Mouse (Mus musculus): ENCODE measurements around the gene Tacr1.
"Not testable (repeated sequence)": the region's sequence is repeated elsewhere in the genome, so short reads cannot be mapped to it uniquely, and the experiment has no call there.

The Tacr1 gene

GRCm38 (mm10) chr6:82401595-82402451 lies at the start of gene Tacr1:
Tacr1 (plus strand) TSS chr6:82402334.
- DNase-seq (ENCODE audit: low read depth, low spot score): peak; percentile 50

DNA sequence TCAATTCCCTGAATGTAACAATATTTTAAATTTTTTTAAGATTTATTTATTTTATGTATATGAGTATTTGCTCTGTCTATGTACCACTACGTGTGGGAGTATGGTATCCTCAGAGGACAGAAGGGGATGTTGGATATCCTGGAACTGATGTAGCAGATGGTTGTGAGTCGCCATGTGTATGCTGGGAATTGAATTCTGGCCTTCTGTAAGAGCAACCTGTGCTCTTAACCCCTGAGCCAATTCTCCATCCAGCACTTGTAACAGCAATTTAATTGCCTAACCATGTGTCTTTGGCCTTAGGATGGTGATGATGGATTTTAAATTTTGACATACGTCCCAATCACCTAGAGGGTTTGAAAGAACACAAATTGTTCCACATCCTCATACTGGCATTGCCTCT lies 26.0 kb upstream of the Tacr1 start:
- no peak for DNase-seq (ENCODE audit: low read depth, low spot score)

DNA sequence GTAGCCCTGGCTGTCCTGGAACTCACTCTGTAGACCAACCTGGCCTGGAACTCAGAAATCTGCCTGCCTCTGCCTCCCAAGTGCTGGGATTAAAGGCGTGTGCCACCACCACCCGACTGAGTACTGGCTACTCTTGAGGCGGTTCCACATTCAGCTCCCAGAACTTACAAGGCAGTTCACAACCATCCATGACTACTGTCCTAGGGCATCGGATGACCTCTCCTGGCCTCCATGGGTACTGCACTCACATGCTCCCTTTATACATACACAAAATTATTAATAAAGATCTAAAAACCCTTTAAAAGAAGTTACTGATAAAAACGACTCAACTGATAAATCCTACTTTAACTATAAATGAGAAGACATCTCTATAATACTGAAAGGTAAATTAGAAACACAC lies 18.6 kb upstream of the Tacr1 start:
- DNase-seq (ENCODE audit: low read depth, low spot score): no peak

DNA sequence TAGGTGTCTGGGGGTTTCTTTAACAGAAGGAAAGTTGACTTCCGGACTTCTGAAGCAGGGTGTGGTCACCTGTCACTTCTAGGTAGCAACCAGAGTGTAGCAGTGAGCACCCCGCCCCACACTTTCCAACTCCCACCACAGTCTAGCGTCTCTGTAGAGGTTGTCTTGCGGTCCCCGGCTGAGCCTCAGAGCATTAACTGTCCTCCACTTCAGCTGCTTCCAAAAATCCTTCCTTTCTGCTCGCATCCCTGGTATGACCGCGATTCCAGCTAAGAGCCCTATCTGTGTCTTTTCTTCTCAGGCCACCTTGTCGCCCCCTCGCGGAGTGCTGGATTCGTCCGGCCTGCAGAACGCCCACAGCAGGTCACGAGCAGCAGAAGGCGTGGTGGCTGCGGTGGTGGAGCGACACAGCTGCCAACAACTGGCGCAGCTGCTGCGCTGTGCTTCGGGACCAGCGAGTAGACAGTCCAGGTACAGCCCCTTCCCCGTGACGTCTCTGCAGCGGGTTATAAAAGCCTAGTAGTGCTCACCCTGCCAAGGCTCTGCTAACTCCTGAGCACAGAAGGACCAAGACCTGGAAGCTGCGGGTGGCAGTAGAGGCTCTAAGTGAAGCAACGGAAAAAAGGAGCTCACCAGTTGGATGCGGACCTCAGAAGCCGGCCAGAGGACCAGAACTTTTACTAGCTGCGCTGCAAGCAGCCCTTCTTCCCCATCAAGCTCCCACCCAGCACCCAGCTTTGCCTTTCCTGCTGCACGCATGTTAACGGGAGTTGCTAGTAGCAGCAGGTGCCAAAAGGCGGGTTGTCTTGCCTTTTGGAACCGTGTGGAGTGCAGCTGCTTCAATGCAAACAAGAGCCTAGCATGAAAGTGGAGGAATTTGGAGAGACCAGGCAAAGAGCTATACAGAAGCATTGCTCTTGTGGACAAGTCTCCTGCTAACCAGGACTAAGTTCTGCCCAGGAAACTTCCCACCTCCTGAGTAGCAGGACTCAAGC lies 664 bp downstream of the Tacr1 start:
- DNase-seq (ENCODE audit: low read depth, low spot score): peak; percentile 57

DNA sequence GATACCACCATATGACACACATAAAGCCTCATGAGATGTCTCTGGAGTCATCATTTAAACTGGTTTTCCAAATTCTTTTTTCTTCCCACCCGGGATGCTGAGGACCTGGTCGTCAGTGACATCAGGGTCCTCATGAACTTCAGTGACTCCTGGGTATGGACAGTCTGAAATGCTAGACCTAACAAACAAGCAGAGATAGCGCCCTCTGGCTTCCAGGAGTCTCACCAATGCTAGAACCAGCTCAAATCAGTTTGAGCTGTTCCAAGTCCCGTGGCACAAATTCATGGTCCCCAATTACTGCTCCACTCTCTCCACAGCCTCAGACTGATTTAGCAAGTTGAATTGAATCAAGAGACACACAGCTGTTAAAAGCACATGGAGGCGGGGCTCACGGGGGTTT lies 16.2 kb downstream of the Tacr1 start:
- no peak for DNase-seq (ENCODE audit: low read depth, low spot score)

GRCm38 (mm10) chr6:82420222-82420621 lies 18.1 kb downstream of the Tacr1 start:
- DNase-seq (ENCODE audit: low read depth, low spot score): no peak

DNA sequence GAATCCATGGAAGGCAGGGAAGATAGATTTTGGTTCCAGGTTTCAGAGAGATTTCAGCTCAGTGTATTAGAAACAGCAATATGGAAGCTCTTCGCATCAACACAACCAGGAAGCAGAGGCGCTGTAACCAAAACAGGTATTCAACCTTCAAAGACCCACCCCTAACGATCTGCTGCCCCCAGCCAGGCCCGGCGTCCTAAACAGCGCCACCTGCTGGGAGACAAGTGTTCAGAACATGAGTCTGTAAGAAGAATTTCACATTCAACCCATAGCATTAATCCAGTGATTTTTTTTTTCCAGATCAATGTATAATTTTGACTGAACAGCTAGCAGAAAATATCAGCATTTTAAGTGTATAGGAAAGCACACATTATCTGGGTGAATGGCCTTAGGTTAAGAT lies 26.8 kb downstream of the Tacr1 start:
- DNase-seq (ENCODE audit: low read depth, low spot score): no peak

DNA sequence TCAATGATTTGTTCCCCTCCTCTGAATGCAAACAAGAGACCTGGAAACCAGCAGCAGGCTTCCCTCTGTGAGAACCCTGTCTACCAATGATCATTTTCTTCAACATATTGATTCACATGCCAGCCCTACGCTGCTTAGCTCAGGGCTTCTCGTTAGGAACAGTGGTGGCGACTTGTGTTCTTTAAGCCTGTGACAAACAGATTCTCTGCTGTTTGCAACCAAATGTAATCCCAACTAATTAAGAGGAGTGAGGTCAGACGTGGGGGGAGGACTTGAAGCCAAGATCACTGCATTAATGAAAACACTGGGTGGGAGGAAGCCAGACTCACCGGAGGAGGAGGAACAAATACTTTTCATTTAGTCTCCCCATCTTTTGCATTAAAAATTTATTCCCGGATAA lies 27.6 kb downstream of the Tacr1 start:
- no peak for DNase-seq (ENCODE audit: low read depth, low spot score)

DNA sequence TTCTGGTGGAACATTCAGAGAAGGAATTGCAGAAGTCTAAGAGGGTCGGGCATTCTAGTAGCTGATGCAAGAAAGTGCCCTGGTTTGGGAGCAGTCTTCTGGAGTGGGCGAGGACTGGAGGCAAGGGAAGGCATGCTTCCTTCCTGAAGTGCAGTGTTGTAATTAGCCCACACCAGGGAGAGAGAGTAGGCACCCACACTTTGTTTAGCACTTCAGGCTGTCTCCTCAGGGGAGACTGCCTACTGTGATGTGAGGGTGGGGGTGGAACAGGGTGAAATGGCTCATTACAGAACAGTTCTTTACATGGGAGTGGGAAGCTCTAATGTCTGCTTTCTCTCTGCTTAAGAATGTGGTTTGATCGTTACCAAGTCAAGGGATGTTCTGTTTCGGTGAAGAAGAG lies 35.0 kb downstream of the Tacr1 start:
- DNase-seq (ENCODE audit: low read depth, low spot score): no peak

- not testable (repeated sequence) for DNase-seq (ENCODE audit: low read depth, low spot score)
Measured at GRCm38 (mm10) chr6:82452206-82453095, 50.3 kb downstream of the Tacr1 start.

- peak; percentile 41 for DNase-seq (ENCODE audit: low read depth, low spot score)
Measured at GRCm38 (mm10) chr6:82455245-82455644, 53.1 kb downstream of the Tacr1 start.

- no peak for DNase-seq (ENCODE audit: low read depth, low spot score)
Measured at GRCm38 (mm10) chr6:82457163-82457763, 55.1 kb downstream of the Tacr1 start.

- no peak for DNase-seq (ENCODE audit: low read depth, low spot score)
Measured at GRCm38 (mm10) chr6:82458762-82459389, 56.7 kb downstream of the Tacr1 start.

GRCm38 (mm10) chr6:82463171-82463570 lies 61.0 kb downstream of the Tacr1 start:
- no peak for DNase-seq (ENCODE audit: low read depth, low spot score)

DNA sequence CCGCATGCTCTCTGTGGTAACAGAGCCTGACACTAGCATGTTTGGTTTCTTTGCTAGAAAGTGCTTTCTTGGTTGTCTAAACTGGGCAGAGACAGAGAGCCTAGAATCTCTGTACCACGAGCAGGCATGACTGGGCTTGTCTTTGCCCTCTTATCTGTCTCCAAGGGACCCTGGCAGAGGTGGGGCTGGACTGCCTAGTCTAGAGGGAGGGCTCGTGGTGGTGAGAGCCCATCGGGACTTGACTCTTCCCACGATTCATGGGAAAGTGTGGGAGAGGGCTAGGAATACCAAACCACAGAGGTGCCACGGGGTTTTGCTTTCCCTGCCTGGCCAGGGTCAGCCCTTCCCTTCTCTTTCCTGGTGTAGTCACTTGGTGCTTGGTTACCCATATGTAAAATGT lies 72.3 kb downstream of the Tacr1 start:
- no peak for DNase-seq (ENCODE audit: low read depth, low spot score)

DNA sequence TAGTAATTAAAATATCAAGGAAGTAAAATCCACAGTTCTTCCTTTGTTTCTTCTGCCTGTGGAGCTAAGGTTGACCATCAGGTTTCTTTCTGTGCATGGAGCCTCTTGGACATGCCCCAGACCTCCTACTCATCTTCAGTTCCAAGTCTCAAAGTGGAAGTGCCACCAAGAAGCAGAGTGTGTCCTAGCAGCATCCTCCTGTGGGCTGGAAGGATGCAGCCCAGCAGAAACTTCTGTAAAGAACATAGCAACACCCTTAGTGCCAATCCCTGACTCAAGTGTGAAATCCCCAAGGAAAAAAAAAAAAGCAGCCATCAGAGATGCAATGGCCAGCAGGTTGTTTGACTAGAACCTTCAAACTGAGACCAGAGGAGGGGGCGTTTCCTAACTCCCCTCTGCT lies 81.7 kb downstream of the Tacr1 start:
- DNase-seq (ENCODE audit: low read depth, low spot score): no peak

DNA sequence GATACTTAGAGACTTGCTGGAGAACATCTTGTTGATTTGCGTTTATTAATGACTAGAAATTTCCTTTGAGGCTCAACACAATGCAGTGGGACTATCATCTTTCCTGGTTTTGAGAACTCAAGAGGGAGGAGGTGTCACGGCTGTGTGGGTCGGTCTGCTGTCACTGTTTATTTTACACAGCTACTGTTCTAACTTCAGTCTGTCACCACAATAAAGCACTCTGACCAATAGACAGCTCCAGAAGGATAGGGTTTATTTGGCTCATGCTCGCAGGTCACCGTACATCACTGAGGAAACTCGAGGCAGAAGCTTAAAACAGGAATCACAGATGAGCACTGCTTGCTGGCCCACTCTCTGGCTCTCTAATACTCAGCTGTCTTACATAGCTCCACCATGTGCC lies 92.3 kb downstream of the Tacr1 start:
- DNase-seq (ENCODE audit: low read depth, low spot score): no peak

DNA sequence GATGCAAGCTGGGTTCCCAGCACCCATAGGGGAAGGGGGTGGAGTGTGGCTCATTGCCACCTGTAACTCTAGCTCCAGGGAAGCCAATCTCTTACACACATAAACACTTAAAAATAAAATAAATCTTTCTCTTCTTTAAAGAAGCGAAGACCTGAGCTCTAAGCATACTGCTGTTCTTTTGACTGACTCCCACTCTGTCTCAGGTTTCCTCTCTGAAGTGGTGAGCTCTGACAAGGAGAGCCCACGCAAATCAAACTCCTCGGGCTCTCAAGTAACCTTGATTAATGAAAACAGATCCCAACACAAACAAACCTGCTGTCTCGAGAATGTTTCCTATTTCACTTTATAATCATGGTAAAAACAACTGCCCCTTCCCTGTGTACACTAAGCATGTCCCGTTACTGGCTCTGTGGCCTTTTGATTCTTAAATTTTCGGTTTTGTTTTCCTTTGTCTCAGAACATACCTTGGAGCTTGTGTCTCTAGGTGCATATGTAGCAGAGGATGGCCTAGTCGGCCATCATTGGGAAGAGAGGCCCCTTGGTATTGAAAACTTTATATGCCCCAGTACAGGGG lies 108.8 kb downstream of the Tacr1 start:
- no peak for DNase-seq (ENCODE audit: low read depth, low spot score)

GRCm38 (mm10) chr6:82519626-82520025 lies 117.5 kb downstream of the Tacr1 start:
- no peak for DNase-seq (ENCODE audit: low read depth, low spot score)

GRCm38 (mm10) chr6:82522567-82522966 lies 120.4 kb downstream of the Tacr1 start:
- no peak for DNase-seq (ENCODE audit: low read depth, low spot score)
